In genomic region chr3:81377466-81377865, GRCm38 (mm10) we compare ENCODE assay signal across 13 mouse cellular contexts.
A peak's percentile ranks its signal among the peaks of the same experiment; 100 is the strongest.
DNase-seq lines count a peak whose midpoint lies in the region; ATAC-seq and TF ChIP-seq lines count a peak whose summit lies in the region.
"Had no signal": no experiment of that assay in that cellular context is flagged by ENCODE, and none has a peak within 500 bp of the region (broad histone marks: within the 10 kb centered on the region; RNA-seq: fewer than 3 reads in every experiment).

No protein-coding gene starts in this region.

- no peak for DNase-seq in heart, adult 2 months
- peak; percentile 2 for DNase-seq in lung, postnatal 10 days
- no peak for DNase-seq in lung, adult 2 months
- peak; percentile 14 for DNase-seq in embryonic facial prominence, embryonic 10.5 days (ENCODE audit: low spot score)
- peak; percentile 26 for DNase-seq in limb, embryonic 14.5 days (ENCODE audit: low spot score)
- DNase-seq in urinary bladder, postnatal 10 days (ENCODE audit: low spot score), result no peak
- DNase-seq: cerebellum, postnatal 10 days; gastrocnemius, postnatal 25 days; kidney, adult 2 months; thymus, postnatal 14 days had no signal

- 0 out of 2 replicates have a peak overlapping the region, but pooled peaks have one; percentile 18 for H3K27ac ChIP-seq in heart, embryonic 12.5 days (ENCODE audit: poor library complexity, severe bottlenecking)
- H3K27ac ChIP-seq in heart, adult 2 months, result no peak overlapping the region
- H3K27ac ChIP-seq in embryonic facial prominence, embryonic 10.5 days (replicated peaks), result no peak overlapping the region
- no peak overlapping the region for H3K27ac ChIP-seq in limb, embryonic 14.5 days (replicated peaks; ENCODE audit: low read depth, low read length)
- no peak overlapping the region for H3K27ac ChIP-seq in forebrain, embryonic 13.5 days

- H3K9me3 ChIP-seq in heart, embryonic 12.5 days (replicated peaks), result no peaks in the 10 kb centered on the region
- H3K9me3 ChIP-seq in embryonic facial prominence, embryonic 10.5 days, result no peaks in the 10 kb centered on the region
- H3K9me3 ChIP-seq in limb, embryonic 14.5 days (ENCODE audit: control insufficient read depth, low read length), result no peaks in the 10 kb centered on the region
- no peaks in the 10 kb centered on the region for H3K9me3 ChIP-seq in forebrain, embryonic 13.5 days (replicated peaks)

- intact Hi-C loops in heart, adult 2 months (cut with DNase I), result no loop called here

- no peak overlapping the region for H3K9ac ChIP-seq in heart, embryonic 12.5 days
- H3K9ac ChIP-seq in heart, adult 2 months (ENCODE audit: low read depth, low read length), result no peak overlapping the region
- no peak overlapping the region for H3K9ac ChIP-seq in limb, embryonic 14.5 days (ENCODE audit: low read depth, low read length, severe bottlenecking)
- H3K9ac ChIP-seq in forebrain, embryonic 13.5 days, result no peak overlapping the region

- no peaks in the 10 kb centered on the region for H3K79me2 ChIP-seq in heart, adult 2 months (replicated peaks; ENCODE audit: control insufficient read depth, insufficient read depth, low read length)

- H3K4me3 ChIP-seq in heart, embryonic 12.5 days, result no peak overlapping the region
- H3K4me3 ChIP-seq in heart, adult 2 months, result no peak overlapping the region
- H3K4me3 ChIP-seq in lung, adult 2 months (replicated peaks; ENCODE audit: extremely low read depth, low read depth, low read length), result no peak overlapping the region
- no peak overlapping the region for H3K4me3 ChIP-seq in embryonic facial prominence, embryonic 10.5 days
- no peak overlapping the region for H3K4me3 ChIP-seq in limb, embryonic 14.5 days (replicated peaks; ENCODE audit: low read length)
- no peak overlapping the region for H3K4me3 ChIP-seq in forebrain, embryonic 13.5 days

- WGBS in heart, embryonic 12.5 days, result 14% methylated on average over 3 of the region's 3 CpGs
- 6% methylated on average over 3 of the region's 3 CpGs for WGBS in heart, adult 2 months
- whole genome bisulfite sequencing in lung, adult 2 months, result 22% methylated on average over 3 of the region's 3 CpGs
- WGBS in embryonic facial prominence, embryonic 10.5 days, result 43% methylated on average over 3 of the region's 3 CpGs
- WGBS in limb, embryonic 14.5 days, result 7% methylated on average over 3 of the region's 3 CpGs
- WGBS in forebrain, embryonic 13.5 days, result 76% methylated on average over 3 of the region's 3 CpGs

- no peak overlapping the region for H3K4me2 ChIP-seq in heart, embryonic 12.5 days
- H3K4me2 ChIP-seq in limb, embryonic 14.5 days (replicated peaks; ENCODE audit: low read depth, low read length, severe bottlenecking), result no peak overlapping the region
- H3K4me2 ChIP-seq in forebrain, embryonic 13.5 days, result no peak overlapping the region

- ATAC-seq in heart, embryonic 12.5 days (ENCODE audit: insufficient number of reproducible peaks, low FRiP score), result peak; percentile 68; the same call in 1 of the 2 replicates
- ATAC-seq in limb, embryonic 14.5 days (ENCODE audit: low FRiP score, low read depth), result peak; percentile 62; the same call in 1 of the 2 replicates
- ATAC-seq in forebrain, embryonic 13.5 days, result no peak
- ATAC-seq: CD4-positive, CD25-positive, alpha-beta regulatory T cell, adult 4 months had no signal

- H3K36me3 ChIP-seq in heart, embryonic 12.5 days, result no peaks in the 10 kb centered on the region
- no peaks in the 10 kb centered on the region for H3K36me3 ChIP-seq in heart, adult 2 months (ENCODE audit: control insufficient read depth, insufficient read depth, low read length)
- H3K36me3 ChIP-seq in embryonic facial prominence, embryonic 10.5 days (replicated peaks), result no peaks in the 10 kb centered on the region
- no peaks in the 10 kb centered on the region for H3K36me3 ChIP-seq in limb, embryonic 14.5 days (ENCODE audit: control insufficient read depth, insufficient read depth, low read length)
- H3K36me3 ChIP-seq in forebrain, embryonic 13.5 days (ENCODE audit: poor library complexity, severe bottlenecking), result no peaks in the 10 kb centered on the region

- H3K4me1 ChIP-seq in heart, embryonic 12.5 days (replicated peaks), result peaks cover 8% of the 10 kb centered on the region
- no peaks in the 10 kb centered on the region for H3K4me1 ChIP-seq in heart, adult 2 months (ENCODE audit: control insufficient read depth, insufficient read depth, low read length)
- no peaks in the 10 kb centered on the region for H3K4me1 ChIP-seq in lung, adult 2 months (ENCODE audit: control insufficient read depth, insufficient read depth, low read length)
- peaks cover 8% of the 10 kb centered on the region for H3K4me1 ChIP-seq in embryonic facial prominence, embryonic 10.5 days
- H3K4me1 ChIP-seq in limb, embryonic 14.5 days (ENCODE audit: control insufficient read depth, insufficient read depth, low read length), result no peaks in the 10 kb centered on the region; the same call in 1 of the 2 replicates
- no peaks in the 10 kb centered on the region for H3K4me1 ChIP-seq in forebrain, embryonic 13.5 days

- TF ChIP-seq CTCF in heart, adult 2 months (IDR thresholded peaks at IDR 0.05), result no peak
- TF ChIP-seq CTCF in lung, adult 2 months (IDR thresholded peaks at IDR 0.05; ENCODE audit: insufficient read depth, low read length), result no peak

- no peak for TF ChIP-seq POLR2A in heart, adult 2 months (IDR thresholded peaks at IDR 0.05; ENCODE audit: insufficient read depth, low read depth, low read length)
- TF ChIP-seq POLR2A in lung, adult 2 months (IDR thresholded peaks at IDR 0.05; ENCODE audit: borderline replicate concordance, extremely low read depth, low read depth, low read length), result no peak
- TF ChIP-seq POLR2A in limb, embryonic 14.5 days (IDR thresholded peaks at IDR 0.05; ENCODE audit: borderline replicate concordance, extremely low read depth, insufficient read depth, insufficient read length), result no peak

- no peak for TF ChIP-seq EP300 in heart, adult 2 months (IDR thresholded peaks at IDR 0.05; ENCODE audit: insufficient read depth, low read depth, low read length)

- no peaks in the 10 kb centered on the region for H3K27me3 ChIP-seq in heart, embryonic 12.5 days (replicated peaks)
- H3K27me3 ChIP-seq in heart, adult 2 months (ENCODE audit: control insufficient read depth, insufficient read depth, low read length), result no peaks in the 10 kb centered on the region
- H3K27me3 ChIP-seq in embryonic facial prominence, embryonic 10.5 days (replicated peaks; ENCODE audit: low read depth, poor library complexity, severe bottlenecking), result no peaks in the 10 kb centered on the region
- no peaks in the 10 kb centered on the region for H3K27me3 ChIP-seq in limb, embryonic 14.5 days (ENCODE audit: control insufficient read depth, insufficient read depth, low read length)
- no peaks in the 10 kb centered on the region for H3K27me3 ChIP-seq in forebrain, embryonic 13.5 days

Comparison
In these comparisons a context has a peak if more than half of its experiments do, and no peak if none do; other contexts are left out.
1. DNase-seq: peak in lung, postnatal 10 days (single experiment), embryonic facial prominence, embryonic 10.5 days (single experiment) and limb, embryonic 14.5 days (single experiment); none in heart, adult 2 months (0 of 2), lung, adult 2 months (single experiment) and urinary bladder, postnatal 10 days (single experiment).